Mouse (Mus musculus) heart, embryonic 15.5 days (tissue): ENCODE data around the gene Uqcc3. TPM values are rescaled to one million over a fixed set of nuclear protein-coding genes. Genes with fewer than 3 reads are reported as not detected.
"Not testable (repeated sequence)": the region's sequence is repeated elsewhere in the genome, so short reads cannot be mapped to it uniquely, and the experiment has no call there.

ENCODE experiments used
- ATAC-seq: fragments of 200-750 bp; cut with Nextera tagmentation; replicated peaks from 2 replicates; pipeline ENCODE4 v1.8.0; 2017; ENCODE audit warnings: low read depth, moderate TSS enrichment; ENCODE audit not compliant: insufficient number of reproducible peaks, insufficient read depth, low FRiP score
- H3K27ac ChIP-seq: fragments of 300-500 bp; sonication (generic); 2 replicates; pipeline ENCODE4 v1.5.1; 2015; ENCODE audit warnings: mild to moderate bottlenecking, inconsistent platforms
- H3K27me3 ChIP-seq: fragments of 300-500 bp; sonication (generic); 2 replicates; pipeline ENCODE4 v1.6.1; 2015; ENCODE audit warnings: inconsistent platforms
- H3K36me3 ChIP-seq: fragments of 300-500 bp; sonication (generic); 2 replicates; pipeline ENCODE4 v1.6.1; 2015; ENCODE audit warnings: mild to moderate bottlenecking, inconsistent platforms
- H3K4me1 ChIP-seq: fragments of 300-500 bp; sonication (generic); replicated peaks from 2 replicates; pipeline ENCODE4 v1.6.1; 2015; ENCODE audit warnings: inconsistent platforms
- H3K4me2 ChIP-seq: fragments of 300-500 bp; sonication (generic); 2 replicates; pipeline ENCODE4 v1.6.1; 2015; ENCODE audit warnings: inconsistent platforms, mild to moderate bottlenecking, moderate library complexity
- H3K4me3 ChIP-seq: fragments of 300-500 bp; sonication (generic); 2 replicates; pipeline ENCODE4 v1.5.1; 2015; ENCODE audit warnings: mild to moderate bottlenecking, inconsistent platforms
- H3K9ac ChIP-seq: fragments of 300-500 bp; sonication (generic); 2 replicates; pipeline ENCODE4 v1.6.1; 2015; ENCODE audit warnings: mild to moderate bottlenecking, inconsistent platforms
- H3K9me3 ChIP-seq: fragments of 300-500 bp; sonication (generic); replicated peaks from 2 replicates; pipeline ENCODE4 v1.6.1; 2016; ENCODE audit warnings: inconsistent platforms
- WGBS: fragments of 180-500 bp; shearing (Covaris S2); methylation state at CpG from one replicate; pipeline ENCODE4 v1.1.7; 2015; ENCODE audit warnings: mixed read lengths; 5-methylcytosine and 5-hydroxymethylcytosine counted together
- polyA plus RNA-seq: library from polyadenylated mRNA; unstranded; fragments of >200 nt; fragmentation: Nextera tagmentation; extraction: Ambion mirVana; gene quantifications from 2 replicates; pipeline ENCODE4 v1.2.1, GENCODE M21; 2015

The Uqcc3 gene
- polyA plus RNA-seq, 1 experiment from 2014 or later: 63.4 TPM

GRCm38 (mm10) chr19:8870838-8871237 lies 9.9 kb downstream of the Uqcc3 start:
- 42% methylated on average over 9 of the region's 9 CpGs for WGBS
- Histone ChIP-seq H3K4me3 (peak overlapping the region; percentile 83), H3K4me2 (peak overlapping the region; percentile 87), H3K4me1 (peaks cover 9% of the 10 kb centered on the region), H3K9ac (peak overlapping the region; percentile 96), H3K36me3 (peaks cover 28% of the 10 kb centered on the region), H3K27me3 (no peaks in the 10 kb centered on the region), H3K27ac (peak overlapping the region; percentile 66), H3K9me3 (no peaks in the 10 kb centered on the region)
- ATAC-seq: no peak

- ATAC-seq, H3K9ac ChIP-seq, H3K9me3 ChIP-seq, H3K4me1 ChIP-seq, H3K27me3 ChIP-seq, H3K27ac ChIP-seq: not testable (repeated sequence)
- Histone ChIP-seq H3K4me2 (peak overlapping the region; percentile 87), H3K4me3 (peak overlapping the region; percentile 83), H3K36me3 (peaks cover 24% of the 10 kb centered on the region)
- WGBS: 78% methylated on average over 3 of the region's 3 CpGs
Measured at GRCm38 (mm10) chr19:8870381-8870780, 10.3 kb downstream of the Uqcc3 start.

GRCm38 (mm10) chr19:8864265-8864664 lies 16.5 kb downstream of the Uqcc3 start:
- Histone ChIP-seq H3K27me3 (no peaks in the 10 kb centered on the region), H3K36me3 (no peaks in the 10 kb centered on the region), H3K4me2 (no peak overlapping the region), H3K9me3 (no peaks in the 10 kb centered on the region), H3K4me3 (no peak overlapping the region), H3K4me1 (no peaks in the 10 kb centered on the region), H3K27ac (no peak overlapping the region), H3K9ac (no peak overlapping the region)
- WGBS: 77% methylated on average over 6 of the region's 6 CpGs
- ATAC-seq: no peak

GRCm38 (mm10) chr19:8859018-8859417 lies 21.7 kb downstream of the Uqcc3 start:
- H3K9me3 ChIP-seq: no peaks in the 10 kb centered on the region
- H3K4me1 ChIP-seq: no peaks in the 10 kb centered on the region
- no peak for ATAC-seq
- 26% methylated on average over 1 of the region's 1 CpGs for WGBS
- H3K4me3 ChIP-seq: no peak overlapping the region
- H3K9ac ChIP-seq: no peak overlapping the region
- no peaks in the 10 kb centered on the region for H3K27me3 ChIP-seq
- H3K4me2 ChIP-seq: no peak overlapping the region
- H3K27ac ChIP-seq: no peak overlapping the region
- H3K36me3 ChIP-seq: no peaks in the 10 kb centered on the region

- no peak for ATAC-seq
- H3K4me1 ChIP-seq: no peaks in the 10 kb centered on the region
- no peaks in the 10 kb centered on the region for H3K27me3 ChIP-seq
- H3K9ac ChIP-seq: no peak overlapping the region
- no peaks in the 10 kb centered on the region for H3K9me3 ChIP-seq
- no peaks in the 10 kb centered on the region for H3K36me3 ChIP-seq
- H3K27ac ChIP-seq: no peak overlapping the region
- 44% methylated on average over 4 of the region's 4 CpGs for WGBS
- H3K4me2 ChIP-seq: no peak overlapping the region
- no peak overlapping the region for H3K4me3 ChIP-seq
Measured at GRCm38 (mm10) chr19:8857689-8858088, 23.0 kb downstream of the Uqcc3 start.

GRCm38 (mm10) chr19:8853117-8853516 lies 27.6 kb downstream of the Uqcc3 start:
- peaks cover 5% of the 10 kb centered on the region; the same call in 1 of the 2 replicates for H3K36me3 ChIP-seq
- H3K9ac ChIP-seq: no peak overlapping the region
- no peaks in the 10 kb centered on the region for H3K27me3 ChIP-seq
- 75% methylated on average over 3 of the region's 3 CpGs for WGBS
- ATAC-seq: no peak
- no peak overlapping the region for H3K4me3 ChIP-seq
- H3K9me3 ChIP-seq: no peaks in the 10 kb centered on the region
- peaks cover 13% of the 10 kb centered on the region for H3K4me1 ChIP-seq
- no peak overlapping the region for H3K27ac ChIP-seq
- H3K4me2 ChIP-seq: no peak overlapping the region

GRCm38 (mm10) chr19:8852236-8852928 lies 28.3 kb downstream of the Uqcc3 start:
- Histone ChIP-seq H3K36me3 (peaks cover 9% of the 10 kb centered on the region), H3K4me3 (no peak overlapping the region), H3K27ac (no peak overlapping the region), H3K4me1 (peaks cover 13% of the 10 kb centered on the region), H3K27me3 (no peaks in the 10 kb centered on the region), H3K9ac (no peak overlapping the region), H3K9me3 (no peaks in the 10 kb centered on the region), H3K4me2 (no peak overlapping the region)
- 51% methylated on average over 10 of the region's 10 CpGs for WGBS
- no peak for ATAC-seq

GRCm38 (mm10) chr19:8851639-8852038 lies 29.1 kb downstream of the Uqcc3 start:
- Histone ChIP-seq H3K27me3 (no peaks in the 10 kb centered on the region), H3K36me3 (peaks cover 17% of the 10 kb centered on the region), H3K27ac (no peak overlapping the region), H3K4me1 (peaks cover 13% of the 10 kb centered on the region), H3K9ac (no peak overlapping the region), H3K4me2 (no peak overlapping the region), H3K9me3 (no peaks in the 10 kb centered on the region), H3K4me3 (no peak overlapping the region)
- ATAC-seq: no peak
- whole genome bisulfite sequencing: 48% methylated on average over 7 of the region's 7 CpGs

GRCm38 (mm10) chr19:8850402-8850901 lies 30.3 kb downstream of the Uqcc3 start, which contains the start of gene Lrrn4cl:
Lrrn4cl (plus strand) TSS chr19:8850768.
- H3K9ac ChIP-seq: 0 out of 2 replicates have a peak within 1 kb of the TSS, but pooled peaks have one; percentile 7
- H3K4me3 ChIP-seq: no peak within 1 kb of the TSS
- peak within 1 kb of the TSS; percentile 53 for H3K27ac ChIP-seq
- peaks cover 13% of the 10 kb centered on the region for H3K4me1 ChIP-seq
- H3K4me2 ChIP-seq: peak within 1 kb of the TSS; percentile 28; the same call in 1 of the 2 replicates
- H3K36me3 ChIP-seq: peaks cover 27% of the 10 kb centered on the region
- H3K27me3 ChIP-seq: no peaks in the 10 kb centered on the region
- H3K9me3 ChIP-seq: no peaks in the 10 kb centered on the region
- ATAC-seq: peak; percentile 60; the same call in 1 of the 2 replicates
- 21% methylated on average over 7 of the region's 7 CpGs for WGBS

- H3K4me1 ChIP-seq: peaks cover 13% of the 10 kb centered on the region
- no peak overlapping the region for H3K4me2 ChIP-seq
- 72% methylated on average over 5 of the region's 5 CpGs for WGBS
- ATAC-seq: no peak
- no peak overlapping the region for H3K27ac ChIP-seq
- no peaks in the 10 kb centered on the region for H3K27me3 ChIP-seq
- H3K4me3 ChIP-seq: no peak overlapping the region
- peaks cover 27% of the 10 kb centered on the region for H3K36me3 ChIP-seq
- H3K9me3 ChIP-seq: no peaks in the 10 kb centered on the region
- no peak overlapping the region for H3K9ac ChIP-seq
Measured at GRCm38 (mm10) chr19:8848356-8848755, 32.4 kb downstream of the Uqcc3 start.

GRCm38 (mm10) chr19:8844371-8845129 lies 36.2 kb downstream of the Uqcc3 start:
- 56% methylated on average over 5 of the region's 5 CpGs for WGBS
- H3K27ac ChIP-seq: no peak overlapping the region
- no peaks in the 10 kb centered on the region for H3K9me3 ChIP-seq
- peaks cover 37% of the 10 kb centered on the region for H3K36me3 ChIP-seq
- no peak for ATAC-seq
- H3K9ac ChIP-seq: no peak overlapping the region
- H3K4me1 ChIP-seq: peaks cover 15% of the 10 kb centered on the region
- no peak overlapping the region for H3K4me3 ChIP-seq
- no peaks in the 10 kb centered on the region for H3K27me3 ChIP-seq
- H3K4me2 ChIP-seq: no peak overlapping the region
